Mouse (Mus musculus): ENCODE results near the gene Cartpt.

- TF ChIP-seq EP300 (IDR thresholded peaks at IDR 0.05; ENCODE audit: low read depth) = no peak
- TF ChIP-seq CTCF (IDR thresholded peaks at IDR 0.05; ENCODE audit: low read depth) = no peak
Observed at GRCm38 (mm10) chr13:99860670-99861069, 40.2 kb downstream of the Cartpt start.
